Mouse (Mus musculus) liver, embryonic 14 days (tissue): ENCODE results near the gene Tnp1. TPM values are rescaled to one million over a fixed set of nuclear protein-coding genes. Genes with fewer than 3 reads are reported as not detected.

ENCODE experiments used
- polyA plus RNA-seq: library from polyadenylated mRNA; depleted of rRNA; stranded (reverse); fragments of >200 nt; gene quantifications from 2 replicates; pipeline ENCODE4 v1.2.3, GENCODE M21; 2012; rRNA removed

Gene Tnp1
- polyA plus RNA-seq: not detected in 2 replicates

DNA sequence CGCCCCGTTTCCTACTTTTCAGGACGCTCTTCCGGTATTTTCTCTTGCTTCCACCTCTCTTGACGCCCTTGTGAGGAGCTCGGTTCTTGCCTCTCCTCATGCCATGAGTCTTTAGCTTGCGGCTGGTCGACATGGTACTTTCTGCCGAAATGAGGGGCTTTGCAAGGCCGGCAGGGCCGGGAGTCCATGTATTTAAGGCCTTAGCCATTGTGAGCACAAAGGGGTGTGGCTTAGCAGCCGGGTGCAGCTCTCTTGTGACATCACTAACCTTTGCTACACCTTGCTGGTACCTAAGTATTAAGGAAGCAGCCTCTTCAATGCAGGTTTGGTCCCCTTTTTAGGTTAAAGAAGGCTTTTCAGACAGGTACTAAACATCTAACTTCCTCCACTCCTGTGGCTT, at the start of gene Tnp1:
Tnp1 (minus strand) TSS at position 179 of the 400 bp plus-strand sequence.

Other genes with a start within 250 kb of the Tnp1 start
- 1.8 and 3.1 TPM in 2 replicates for gene Igfbp2, start 191.4 kb downstream of the Tnp1 start, polyA plus RNA-seq
- gene Igfbp5, start 141.0 kb downstream of the Tnp1 start, polyA plus RNA-seq: 0.82 and 5.4 TPM in 2 replicates